Mouse (Mus musculus) Patski (cell line): ENCODE results near the gene Trex2. TPM values are rescaled to one million over a fixed set of nuclear protein-coding genes. Genes with fewer than 3 reads are reported as not detected.
A peak's percentile ranks its signal among the peaks of the same experiment; 100 is the strongest.
"Not testable (repeated sequence)": the region's sequence is repeated elsewhere in the genome, so short reads cannot be mapped to it uniquely, and the experiment has no call there.

Experiments used
- ATAC-seq: fragments of 100-300 bp; one replicate; pipeline ENCODE4 v1.8.0; 2021
- CTCF ChIA-PET: fragments of 350-600 bp; sonication (Branson Sonifier 250); formaldehyde crosslinking; loops from one replicate; lab custom pipeline; 2022; ENCODE audit warnings: inconsistent platforms; lab: Charles Lee
- POLR2A ChIA-PET: fragments of 350-600 bp; sonication (Branson Sonifier 250); formaldehyde crosslinking; loops from one replicate; lab custom pipeline; 2022; ENCODE audit warnings: antibody characterized with exemption, inconsistent platforms; lab: Charles Lee
- DNase-seq: peaks from one replicate; pipeline ENCODE4 v3.0.0-alpha.2; 2011; ENCODE audit warnings: low read depth, low spot score
- H3K27me3 ChIP-seq: fragments of 371-371 bp; one replicate; pipeline ENCODE4 v1.5.1; 2021
- CTCF ChIP-seq: fragments of 100-300 bp; IDR thresholded peaks from one replicate; pipeline ENCODE4 v1.5.1; 2021
- in situ Hi-C: fragments of 300-500 bp; cut with MboI; formaldehyde crosslinking; loops from 3 replicates; pipeline ENCODE4 v1.11.1; 2018; ENCODE audit warnings: low pct_unique_long_range_greater_than_20kb, mixed read lengths
- polyA plus RNA-seq: library from polyadenylated mRNA; unstranded; gene quantifications from one replicate; pipeline ENCODE4 v1.2.3, GENCODE M21; 2021

Gene Trex2
- polyA plus RNA-seq, 1 experiment from 2014 or later, result not detected

- H3K27me3 ChIP-seq, result peaks cover 3% of the 10 kb centered on the region
- DNase-seq (peak; percentile 9), ATAC-seq (peak; percentile 76)
- ChIA-PET CTCF (interaction anchor here (1.0 to 3.1 kb wide), 2 partner anchors 11 kb away, joined by 3 to 8 read pairs; no protein-coding TSS in a partner anchor), POLR2A (no interaction called here)
- no peak for TF ChIP-seq CTCF
- in situ Hi-C loops, result loop anchor here (25.0 kb wide), 2 partner anchors 204 to 429 kb away; partner anchors contain the start of genes F8a and Xlr4c
These were observed 6.3 kb upstream of the Trex2 start for GRCm38 (mm10) chrX:73441428-73441827.

GRCm38 (mm10) chrX:73432850-73433249, 2.3 kb downstream of the Trex2 start:
- TF ChIP-seq CTCF, result no peak
- in situ Hi-C loops, result loop anchor here (10.0 to 25.0 kb wide), 4 partner anchors 118 to 421 kb away; partner anchors contain the start of genes F8a, Pnma3 and Xlr4c
- DNase-seq, result no peak
- ATAC-seq, result no peak
- CTCF ChIA-PET, result no interaction called here
- H3K27me3 ChIP-seq, result peaks cover 26% of the 10 kb centered on the region
- POLR2A ChIA-PET, result no interaction called here

- DNase-seq, result no peak
- no peak for TF ChIP-seq CTCF
- H3K27me3 ChIP-seq, result peaks cover 43% of the 10 kb centered on the region
- in situ Hi-C loops, result loop anchor here (10.0 to 25.0 kb wide), 4 partner anchors 115 to 418 kb away; partner anchors contain the start of genes F8a, Pnma3 and Xlr4c
- ATAC-seq, result no peak
- ChIA-PET POLR2A (no interaction called here), CTCF (interaction anchor here (0.6 to 3.1 kb wide), 6 partner anchors 11 to 118 kb away, joined by 3 to 11 read pairs (median 3); partner anchors contain the start of gene Haus7)
These were observed 5.1 kb downstream of the Trex2 start for GRCm38 (mm10) chrX:73430036-73430435.

GRCm38 (mm10) chrX:73412767-73413166, 22.4 kb downstream of the Trex2 start:
- H3K27me3 ChIP-seq, result peaks cover 53% of the 10 kb centered on the region
- ChIA-PET CTCF (interaction anchor here (1.0 kb wide), 1 partner anchor 17 kb away, joined by 3 read pairs; no protein-coding TSS in a partner anchor), POLR2A (interaction anchor here (0.6 kb wide), 1 partner anchor 19 kb away, joined by 5 read pairs; no protein-coding TSS in a partner anchor)
- in situ Hi-C loops, result no loop called here
- no peak for ATAC-seq
- no peak for DNase-seq
- TF ChIP-seq CTCF, result no peak

GRCm38 (mm10) chrX:73410880-73411517, 24.1 kb downstream of the Trex2 start, which contains the start of gene Zfp92:
TSS of gene Zfp92 (plus strand) at chrX:73411096.
- peaks cover 58% of the 10 kb centered on the region for H3K27me3 ChIP-seq
- ChIA-PET CTCF (no interaction called here), POLR2A (no interaction called here)
- in situ Hi-C loops, result no loop called here
- no peak for TF ChIP-seq CTCF
- DNase-seq, result no peak
- ATAC-seq, result no peak

GRCm38 (mm10) chrX:73401616-73402015, 33.5 kb downstream of the Trex2 start:
- peaks cover 47% of the 10 kb centered on the region for H3K27me3 ChIP-seq
- DNase-seq, result no peak
- ChIA-PET CTCF (no interaction called here), POLR2A (no interaction called here)
- ATAC-seq, result no peak
- no peak for TF ChIP-seq CTCF
- in situ Hi-C loops, result no loop called here

- ATAC-seq (no peak), DNase-seq (no peak)
- ChIA-PET CTCF (no interaction called here), POLR2A (no interaction called here)
- in situ Hi-C loops, result no loop called here
- peaks cover 47% of the 10 kb centered on the region for H3K27me3 ChIP-seq
- no peak for TF ChIP-seq CTCF
These were observed 34.2 kb downstream of the Trex2 start for GRCm38 (mm10) chrX:73400951-73401350.

GRCm38 (mm10) chrX:73398636-73399035, 36.5 kb downstream of the Trex2 start, which contains the start of gene Gm18336:
TSS of gene Gm18336 (minus strand) at chrX:73398736.
- CTCF ChIA-PET, in situ Hi-C loops, DNase-seq, POLR2A ChIA-PET, ATAC-seq: not testable (repeated sequence)
- H3K27me3 ChIP-seq, result peaks cover 26% of the 10 kb centered on the region

- ChIA-PET POLR2A (no interaction called here), CTCF (no interaction called here)
- peaks cover 29% of the 10 kb centered on the region for H3K27me3 ChIP-seq
- in situ Hi-C loops, result no loop called here
- no peak for DNase-seq
- no peak for TF ChIP-seq CTCF
- no peak for ATAC-seq
These were observed 38.7 kb downstream of the Trex2 start for GRCm38 (mm10) chrX:73396446-73396845.

- in situ Hi-C loops, result no loop called here
- TF ChIP-seq CTCF, result no peak
- ATAC-seq (no peak), DNase-seq (no peak)
- H3K27me3 ChIP-seq, result peaks cover 19% of the 10 kb centered on the region
- POLR2A ChIA-PET, result no interaction called here
- CTCF ChIA-PET, result no interaction called here
These were observed 43.7 kb downstream of the Trex2 start for GRCm38 (mm10) chrX:73391481-73391880.

- DNase-seq (no peak), ATAC-seq (no peak)
- peaks cover 30% of the 10 kb centered on the region for H3K27me3 ChIP-seq
- no peak for TF ChIP-seq CTCF
- ChIA-PET POLR2A (no interaction called here), CTCF (no interaction called here)
- in situ Hi-C loops, result no loop called here
These were observed 50.2 kb downstream of the Trex2 start for GRCm38 (mm10) chrX:73384924-73385323.
